18 mouse cellular contexts compared by ENCODE assay signal in genomic region chr12:70429637-70430036, GRCm38 (mm10).
"Had no signal": no experiment of that assay in that cellular context is flagged by ENCODE, and none has a peak within 500 bp of the region (broad histone marks: within the 10 kb centered on the region; RNA-seq: fewer than 3 reads in every experiment).

No protein-coding gene starts in this region.

- H3K4me3 ChIP-seq: limb, embryonic 12.5 days; limb, embryonic 15.5 days; liver, embryonic 15.5 days; megakaryocyte, embryonic 14.5 days had no signal

- H3K4me1 ChIP-seq: limb, embryonic 15.5 days; megakaryocyte, embryonic 14.5 days had no signal

- ATAC-seq: intestine, embryonic 16.5 days; lung, postnatal 0 days had no signal

- H3K27ac ChIP-seq: limb, embryonic 12.5 days; limb, embryonic 15.5 days; liver, embryonic 15.5 days; macrophage had no signal

- H3K27me3 ChIP-seq: limb, embryonic 12.5 days; limb, embryonic 15.5 days; liver, embryonic 15.5 days had no signal

- H3K36me3 ChIP-seq: limb, embryonic 12.5 days; limb, embryonic 15.5 days; liver, embryonic 15.5 days had no signal

- H3K4me2 ChIP-seq: limb, embryonic 12.5 days; limb, embryonic 15.5 days; liver, embryonic 15.5 days; lung, embryonic 14.5 days; midbrain, embryonic 11.5 days had no signal

- DNase-seq: kidney, adult 18-20 months; kidney, adult 9 months; kidney, postnatal 14 days; kidney, postnatal 4 days; layer of hippocampus, adult 9-11 months; left cerebral cortex, postnatal 4 days; lung, embryonic 14.5 days; midbrain, embryonic 14.5 days; thymus, adult 18-20 months; thymus, postnatal 36 days had no signal

- H3K9me3 ChIP-seq: limb, embryonic 12.5 days; limb, embryonic 15.5 days; liver, embryonic 15.5 days; megakaryocyte, embryonic 14.5 days had no signal

- H3K9ac ChIP-seq: limb, embryonic 12.5 days; limb, embryonic 15.5 days; liver, embryonic 15.5 days; lung, embryonic 14.5 days had no signal
